Mouse (Mus musculus) intestine, postnatal 0 days (tissue): ENCODE results near the gene Ptprf. TPM values are rescaled to one million over a fixed set of nuclear protein-coding genes. Genes with fewer than 3 reads are reported as not detected.
A peak's percentile ranks its signal among the peaks of the same experiment; 100 is the strongest.

Experiments
- ATAC-seq: fragments of 200-750 bp; cut with Nextera tagmentation; 2 replicates; pipeline ENCODE4 v1.8.0; 2017; ENCODE audit warnings: mild to moderate bottlenecking, moderate TSS enrichment, moderate library complexity
- H3K27ac ChIP-seq: fragments of 300-500 bp; sonication (generic); 2 replicates; pipeline ENCODE4 v1.5.1; 2014; ENCODE audit warnings: mild to moderate bottlenecking, low read depth, low read length, moderate library complexity
- H3K27me3 ChIP-seq: fragments of 300-500 bp; sonication (generic); replicated peaks from 2 replicates; pipeline ENCODE4 v1.6.1; 2014; ENCODE audit warnings: low read length, mixed read lengths; ENCODE audit not compliant: control insufficient read depth, insufficient read depth
- H3K36me3 ChIP-seq: fragments of 300-500 bp; sonication (generic); 2 replicates; pipeline ENCODE4 v1.6.1; 2014; ENCODE audit warnings: mild to moderate bottlenecking, moderate library complexity; ENCODE audit not compliant: control insufficient read depth, insufficient read depth
- H3K4me1 ChIP-seq: fragments of 300-500 bp; sonication (generic); replicated peaks from 2 replicates; pipeline ENCODE4 v1.6.1; 2014; ENCODE audit warnings: antibody characterized with exemption, low read length, mixed read lengths; ENCODE audit not compliant: control insufficient read depth, insufficient read depth
- H3K4me2 ChIP-seq: fragments of 300-500 bp; sonication (generic); replicated peaks from 2 replicates; pipeline ENCODE4 v1.6.1; 2014; ENCODE audit warnings: low read depth, mild to moderate bottlenecking, moderate library complexity
- H3K4me3 ChIP-seq: fragments of 300-500 bp; sonication (generic); 2 replicates; pipeline ENCODE4 v1.5.1; 2014; ENCODE audit warnings: low read depth, low read length
- H3K9ac ChIP-seq: fragments of 300-500 bp; sonication (generic); 2 replicates; pipeline ENCODE4 v1.6.1; 2014; ENCODE audit warnings: mild to moderate bottlenecking, low read depth, low read length
- H3K9me3 ChIP-seq: fragments of 300-500 bp; sonication (generic); 2 replicates; pipeline ENCODE4 v1.6.1; 2016; ENCODE audit warnings: mixed run types; ENCODE audit not compliant: control insufficient read depth
- CTCF ChIP-seq: sonication (generic); IDR thresholded peaks from 2 replicates; pipeline ENCODE4 v1.5.1; 2016; ENCODE audit warnings: low read depth, mild to moderate bottlenecking, control low read depth, antibody characterized with exemption, moderate library complexity
- WGBS: fragments of 180-500 bp; shearing (Covaris S2); extraction: QIAGEN DNeasy Blood & Tissue Kit; methylation state at CpG from one replicate; pipeline ENCODE4 v1.1.7; 2014; 5-methylcytosine and 5-hydroxymethylcytosine counted together
- polyA plus RNA-seq: library from polyadenylated mRNA; unstranded; fragments of >200 nt; fragmentation: Nextera tagmentation; extraction: Ambion mirVana; gene quantifications from 2 replicates; pipeline ENCODE4 v1.2.1, GENCODE M21; 2015

Ptprf gene
- polyA plus RNA-seq, 1 experiment from 2014 or later: 32.8 TPM

GRCm38 (mm10) chr4:118256217-118256616, 35.0 kb downstream of the Ptprf start:
- H3K4me1 ChIP-seq: peaks cover 13% of the 10 kb centered on the region; the same call in 1 of the 2 replicates
- 81% methylated on average over 12 of the region's 12 CpGs for WGBS

GRCm38 (mm10) chr4:118254953-118255352, 36.3 kb downstream of the Ptprf start:
- 51% methylated on average over 5 of the region's 5 CpGs for WGBS
- no peak for TF ChIP-seq CTCF
- peaks cover 7% of the 10 kb centered on the region; the same call in 1 of the 2 replicates for H3K4me1 ChIP-seq
- H3K27ac ChIP-seq: peak overlapping the region; percentile 73
- peaks cover 59% of the 10 kb centered on the region for H3K36me3 ChIP-seq
- H3K9me3 ChIP-seq: no peaks in the 10 kb centered on the region
- no peak overlapping the region for H3K4me2 ChIP-seq
- no peak overlapping the region for H3K4me3 ChIP-seq
- ATAC-seq: peak; percentile 85
- H3K27me3 ChIP-seq: no peaks in the 10 kb centered on the region
- no peak overlapping the region for H3K9ac ChIP-seq

More at GRCm38 (mm10) chr4:118256217-118256616, 35.0 kb downstream of the Ptprf start:
- Histone ChIP-seq H3K4me2 (no peak overlapping the region), H3K9me3 (no peaks in the 10 kb centered on the region), H3K27ac (peak overlapping the region; percentile 73), H3K36me3 (peaks cover 47% of the 10 kb centered on the region), H3K4me3 (no peak overlapping the region), H3K9ac (no peak overlapping the region), H3K27me3 (no peaks in the 10 kb centered on the region)
- ATAC-seq: no peak
- no peak for TF ChIP-seq CTCF

DNA sequence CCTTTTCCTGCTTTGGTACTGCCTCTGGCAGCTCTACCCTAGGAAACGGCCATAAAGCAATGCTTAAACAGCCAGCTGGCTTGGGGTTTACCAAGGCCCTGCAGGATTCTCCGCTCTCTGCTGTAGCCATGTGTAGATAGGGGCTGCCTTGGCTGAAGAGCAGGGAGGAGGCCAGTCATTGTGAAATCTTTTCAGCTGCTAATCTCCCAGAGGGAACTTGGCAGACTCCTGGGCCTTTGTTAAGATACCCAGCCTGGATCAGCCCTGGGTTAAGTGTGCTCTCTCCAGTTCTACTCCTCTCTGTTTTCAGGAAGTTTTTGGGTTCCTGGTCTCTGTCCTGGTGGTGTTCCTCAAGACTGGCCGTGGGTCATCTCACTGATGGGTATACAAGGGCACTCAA, 43.9 kb downstream of the Ptprf start:
- 81% methylated on average over 3 of the region's 3 CpGs for WGBS
- Histone ChIP-seq H3K27me3 (no peaks in the 10 kb centered on the region), H3K4me2 (no peak overlapping the region), H3K27ac (no peak overlapping the region), H3K36me3 (peaks cover 75% of the 10 kb centered on the region), H3K4me3 (no peak overlapping the region), H3K9me3 (no peaks in the 10 kb centered on the region), H3K4me1 (no peaks in the 10 kb centered on the region), H3K9ac (no peak overlapping the region)
- no peak for ATAC-seq
- no peak for TF ChIP-seq CTCF

- no peak for TF ChIP-seq CTCF
- no peaks in the 10 kb centered on the region for H3K4me1 ChIP-seq
- H3K27ac ChIP-seq: no peak overlapping the region
Observed at GRCm38 (mm10) chr4:118245847-118246246, 45.4 kb downstream of the Ptprf start.

GRCm38 (mm10) chr4:118243791-118244190, 47.4 kb downstream of the Ptprf start:
- 54% methylated on average over 7 of the region's 7 CpGs for WGBS
- Histone ChIP-seq H3K4me1 (no peaks in the 10 kb centered on the region), H3K9ac (no peak overlapping the region), H3K27ac (no peak overlapping the region), H3K9me3 (no peaks in the 10 kb centered on the region), H3K4me3 (no peak overlapping the region), H3K4me2 (no peak overlapping the region), H3K36me3 (peaks cover 54% of the 10 kb centered on the region), H3K27me3 (no peaks in the 10 kb centered on the region)
- ATAC-seq: no peak
- TF ChIP-seq CTCF: no peak

More at GRCm38 (mm10) chr4:118245847-118246246, 45.4 kb downstream of the Ptprf start:
- no peak overlapping the region for H3K4me3 ChIP-seq
- ATAC-seq: no peak
- H3K27me3 ChIP-seq: no peaks in the 10 kb centered on the region
- no peak overlapping the region for H3K9ac ChIP-seq
- H3K36me3 ChIP-seq: peaks cover 68% of the 10 kb centered on the region
- 83% methylated on average over 14 of the region's 14 CpGs for WGBS
- no peak overlapping the region for H3K4me2 ChIP-seq
- no peaks in the 10 kb centered on the region for H3K9me3 ChIP-seq

- TF ChIP-seq CTCF: no peak
- no peak overlapping the region for H3K27ac ChIP-seq
- no peaks in the 10 kb centered on the region for H3K4me1 ChIP-seq
- H3K9me3 ChIP-seq: no peaks in the 10 kb centered on the region
- no peak for ATAC-seq
- 82% methylated on average over 11 of the region's 11 CpGs for WGBS
- H3K27me3 ChIP-seq: no peaks in the 10 kb centered on the region
- H3K36me3 ChIP-seq: peaks cover 49% of the 10 kb centered on the region
- H3K9ac ChIP-seq: no peak overlapping the region
- no peak overlapping the region for H3K4me3 ChIP-seq
- H3K4me2 ChIP-seq: no peak overlapping the region
Observed at GRCm38 (mm10) chr4:118243298-118243697, 47.9 kb downstream of the Ptprf start.
